Mouse (Mus musculus) small intestine, adult 2 months (tissue): ENCODE data around the gene Eepd1. TPM values are rescaled to one million over a fixed set of nuclear protein-coding genes. Genes with fewer than 3 reads are reported as not detected.
A peak's percentile ranks its signal among the peaks of the same experiment; 100 is the strongest.

Experiments
- H3K27ac ChIP-seq: fragments of 200-500 bp; 2 replicates; pipeline ENCODE4 v1.5.1; 2012; ENCODE audit warnings: low read depth, low read length, control low read depth, inconsistent platforms; ENCODE audit not compliant: insufficient read depth
- H3K27me3 ChIP-seq: fragments of 200-500 bp; 2 replicates; pipeline ENCODE4 v1.6.1; 2012; ENCODE audit warnings: mild to moderate bottlenecking, moderate library complexity, low read length, inconsistent platforms; ENCODE audit not compliant: control insufficient read depth, insufficient read depth
- H3K36me3 ChIP-seq: fragments of 200-500 bp; 2 replicates; pipeline ENCODE4 v1.6.1; 2012; ENCODE audit warnings: mild to moderate bottlenecking, low read length, control low read depth, inconsistent platforms; ENCODE audit not compliant: control insufficient read depth, insufficient read depth
- H3K4me1 ChIP-seq: fragments of 200-500 bp; 2 replicates; pipeline ENCODE4 v1.6.1; 2012; ENCODE audit warnings: low read length, inconsistent platforms, mixed read lengths; ENCODE audit not compliant: control insufficient read depth, insufficient read depth, insufficient read length
- H3K4me3 ChIP-seq: fragments of 200-500 bp; 2 replicates; pipeline ENCODE4 v1.5.1; 2012; ENCODE audit warnings: low read depth, mild to moderate bottlenecking, control low read depth, inconsistent platforms, low read length, moderate library complexity
- CTCF ChIP-seq: fragments of 200-500 bp; IDR thresholded peaks from 2 replicates; pipeline ENCODE4 v1.5.1; 2012; ENCODE audit warnings: low read depth, mild to moderate bottlenecking, control low read depth, inconsistent platforms, low read length, moderate library complexity, mixed read lengths; ENCODE audit not compliant: insufficient replicate concordance, insufficient read length; ENCODE audit errors: extremely low read depth
- POLR2A ChIP-seq: fragments of 200-500 bp; IDR thresholded peaks from 2 replicates; pipeline ENCODE4 v1.6.1; 2012; ENCODE audit warnings: low read depth, mild to moderate bottlenecking, control low read depth, inconsistent platforms, low read length, moderate library complexity
- WGBS: fragments of 180-500 bp; shearing (Covaris S2); methylation state at CpG from one replicate; pipeline ENCODE4 v1.1.7; 2018; 5-methylcytosine and 5-hydroxymethylcytosine counted together
- polyA plus RNA-seq: library from polyadenylated mRNA; depleted of rRNA; stranded (reverse); fragments of >200 nt; gene quantifications from 2 replicates; pipeline ENCODE4 v1.2.3, GENCODE M21; 2012

Eepd1 gene
- polyA plus RNA-seq, 1 experiment, result 22.7 TPM

- Histone ChIP-seq H3K27ac (no peak overlapping the region), H3K4me3 (no peak overlapping the region), H3K27me3 (no peaks in the 10 kb centered on the region), H3K4me1 (no peaks in the 10 kb centered on the region), H3K36me3 (no peaks in the 10 kb centered on the region)
- TF ChIP-seq CTCF (no peak), POLR2A (no peak)
- 73% methylated on average over 3 of the region's 3 CpGs for WGBS
Observed at GRCm38 (mm10) chr9:25535487-25535886, 54.1 kb downstream of the Eepd1 start.

- H3K27ac ChIP-seq, result no peak overlapping the region
- no peak overlapping the region for H3K4me3 ChIP-seq
- H3K36me3 ChIP-seq, result no peaks in the 10 kb centered on the region
- TF ChIP-seq POLR2A (no peak), CTCF (no peak)
- H3K27me3 ChIP-seq, result no peaks in the 10 kb centered on the region
- H3K4me1 ChIP-seq, result no peaks in the 10 kb centered on the region
- WGBS, result 96% methylated on average over 2 of the region's 2 CpGs
Observed at GRCm38 (mm10) chr9:25539461-25539860, 58.1 kb downstream of the Eepd1 start.

- TF ChIP-seq CTCF (no peak), POLR2A (no peak)
- Histone ChIP-seq H3K27me3 (no peaks in the 10 kb centered on the region), H3K27ac (no peak overlapping the region), H3K4me3 (no peak overlapping the region), H3K36me3 (no peaks in the 10 kb centered on the region), H3K4me1 (no peaks in the 10 kb centered on the region)
- 77% methylated on average over 4 of the region's 4 CpGs for WGBS
Observed at GRCm38 (mm10) chr9:25541355-25541754, 60.0 kb downstream of the Eepd1 start.

- no peak overlapping the region for H3K4me3 ChIP-seq
- no peaks in the 10 kb centered on the region for H3K27me3 ChIP-seq
- H3K36me3 ChIP-seq, result no peaks in the 10 kb centered on the region
- TF ChIP-seq POLR2A (no peak), CTCF (no peak)
- WGBS, result 86% methylated on average over 2 of the region's 2 CpGs
- peaks cover 10% of the 10 kb centered on the region; the same call in 1 of the 2 replicates for H3K4me1 ChIP-seq
- H3K27ac ChIP-seq, result no peak overlapping the region
Observed at GRCm38 (mm10) chr9:25545212-25545611, 63.9 kb downstream of the Eepd1 start.

GRCm38 (mm10) chr9:25549130-25550060, 68.0 kb downstream of the Eepd1 start:
- Histone ChIP-seq H3K27me3 (no peaks in the 10 kb centered on the region), H3K36me3 (no peaks in the 10 kb centered on the region), H3K27ac (peak overlapping the region; percentile 88), H3K4me3 (no peak overlapping the region), H3K4me1 (peaks cover 28% of the 10 kb centered on the region; the same call in 1 of the 2 replicates)
- TF ChIP-seq POLR2A (no peak), CTCF (no peak)
- WGBS, result 33% methylated on average over 8 of the region's 8 CpGs

GRCm38 (mm10) chr9:25550196-25550595, 68.8 kb downstream of the Eepd1 start:
- TF ChIP-seq POLR2A (no peak), CTCF (no peak)

GRCm38 (mm10) chr9:25552532-25552931, 71.2 kb downstream of the Eepd1 start:
- Histone ChIP-seq H3K27ac (no peak overlapping the region), H3K36me3 (no peaks in the 10 kb centered on the region), H3K4me1 (peaks cover 30% of the 10 kb centered on the region; the same call in 1 of the 2 replicates), H3K4me3 (no peak overlapping the region), H3K27me3 (no peaks in the 10 kb centered on the region)
- WGBS, result 29% methylated on average over 2 of the region's 2 CpGs
- no peak for TF ChIP-seq CTCF
- no peak for TF ChIP-seq POLR2A

More at GRCm38 (mm10) chr9:25550196-25550595, 68.8 kb downstream of the Eepd1 start:
- Histone ChIP-seq H3K4me3 (no peak overlapping the region), H3K27me3 (no peaks in the 10 kb centered on the region), H3K27ac (peak overlapping the region; percentile 91), H3K4me1 (peaks cover 28% of the 10 kb centered on the region; the same call in 1 of the 2 replicates), H3K36me3 (no peaks in the 10 kb centered on the region)
- 39% methylated on average over 7 of the region's 7 CpGs for WGBS
